12 mouse cellular contexts compared by ENCODE assay signal in the genomic region with DNA sequence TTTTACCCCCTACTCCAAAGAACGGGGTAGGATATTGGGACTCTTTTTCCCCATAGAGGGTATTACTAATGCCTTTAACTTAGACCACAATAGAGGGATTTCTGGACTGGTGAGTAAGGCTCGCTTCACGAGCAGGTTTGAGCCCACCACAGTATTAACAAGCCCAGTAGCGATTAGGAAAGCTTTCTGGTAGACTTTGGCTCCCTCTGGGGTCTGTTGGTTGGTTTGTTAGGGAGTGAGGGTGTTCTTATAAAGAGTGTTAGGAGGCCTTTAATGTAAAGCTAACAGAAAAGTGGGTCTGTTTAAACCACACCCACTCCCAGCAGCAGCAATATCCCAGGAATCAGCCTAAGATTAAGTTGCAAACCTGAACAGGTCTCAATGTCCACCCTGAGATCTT. TPM values are rescaled to one million over a fixed set of nuclear protein-coding genes. Genes with fewer than 3 reads are reported as not detected.
DNase-seq lines count a peak whose midpoint lies in the region; ATAC-seq and TF ChIP-seq lines count a peak whose summit lies in the region.
"Had no signal": no experiment of that assay in that cellular context is flagged by ENCODE, and none has a peak within 500 bp of the region (broad histone marks: within the 10 kb centered on the region; RNA-seq: fewer than 3 reads in every experiment).

No protein-coding gene starts in this region.

- no peak overlapping the region for H3K9ac ChIP-seq in hindbrain, embryonic 13.5 days
- no peak overlapping the region for H3K9ac ChIP-seq in midbrain, embryonic 16.5 days (ENCODE audit: low read depth, low read length)
- H3K9ac ChIP-seq: liver, embryonic 13.5 days had no signal

- H3K4me1 ChIP-seq in hindbrain, embryonic 13.5 days (replicated peaks) = peaks cover 16% of the 10 kb centered on the region
- H3K4me1 ChIP-seq in midbrain, embryonic 16.5 days (ENCODE audit: control insufficient read depth, insufficient read depth, low read length) = peaks cover 16% of the 10 kb centered on the region
- H3K4me1 ChIP-seq: liver, embryonic 13.5 days had no signal

- peak; percentile 32 for DNase-seq in embryo, embryonic 10.5 days (ENCODE audit: low spot score)
- DNase-seq in embryo, embryonic 9.5 days (ENCODE audit: extremely low spot score) = no peak
- no peak for DNase-seq in layer of hippocampus, adult 2 months (ENCODE audit: low spot score in 2 of 2)
- no peak for DNase-seq in layer of hippocampus, postnatal 14 days (ENCODE audit: low spot score in 2 of 2)
- DNase-seq in frontal cortex, adult 2 months (ENCODE audit: extremely low spot score in 1 of 2, low spot score in 1 of 2) = no peak
- no peak for DNase-seq in T-cell, adult 2 months (ENCODE audit: low spot score)
- DNase-seq: liver, embryonic 13.5 days; spleen, adult 18-20 months; thymus, postnatal 14 days had no signal

- no peaks in the 10 kb centered on the region for H3K9me3 ChIP-seq in hindbrain, embryonic 13.5 days
- no peaks in the 10 kb centered on the region for H3K9me3 ChIP-seq in midbrain, embryonic 16.5 days (replicated peaks; ENCODE audit: control insufficient read depth, low read length, poor library complexity, severe bottlenecking)
- H3K9me3 ChIP-seq: liver, embryonic 13.5 days had no signal

- no peak overlapping the region for H3K27ac ChIP-seq in layer of hippocampus, adult 2 months
- no peak overlapping the region for H3K27ac ChIP-seq in hindbrain, embryonic 13.5 days
- H3K27ac ChIP-seq in midbrain, embryonic 16.5 days (ENCODE audit: low read length) = no peak overlapping the region
- H3K27ac ChIP-seq: liver, embryonic 13.5 days had no signal

- TF ChIP-seq CTCF in layer of hippocampus, adult 2 months (conservative IDR thresholded peaks at IDR 0.05) = peak; percentile 50

- H3K4me2 ChIP-seq in hindbrain, embryonic 13.5 days = peak overlapping the region; percentile 70; the same call in 1 of the 2 replicates
- H3K4me2 ChIP-seq in midbrain, embryonic 16.5 days (ENCODE audit: low read length) = peak overlapping the region; percentile 68

- H3K36me3 ChIP-seq in hindbrain, embryonic 13.5 days = no peaks in the 10 kb centered on the region
- no peaks in the 10 kb centered on the region for H3K36me3 ChIP-seq in midbrain, embryonic 16.5 days (ENCODE audit: control insufficient read depth, insufficient read depth, low read length)
- H3K36me3 ChIP-seq: liver, embryonic 13.5 days had no signal

- peaks cover 52% of the 10 kb centered on the region for H3K27me3 ChIP-seq in hindbrain, embryonic 13.5 days
- peaks cover 19% of the 10 kb centered on the region for H3K27me3 ChIP-seq in midbrain, embryonic 16.5 days (ENCODE audit: control insufficient read depth, insufficient read depth, low read depth, low read length)

- H3K4me3 ChIP-seq in layer of hippocampus, adult 2 months = no peak overlapping the region
- no peak overlapping the region for H3K4me3 ChIP-seq in hindbrain, embryonic 13.5 days
- no peak overlapping the region for H3K4me3 ChIP-seq in midbrain, embryonic 16.5 days (ENCODE audit: low read depth, low read length)

- no peak for ATAC-seq in hindbrain, embryonic 13.5 days (ENCODE audit: low FRiP score)
- ATAC-seq in midbrain, embryonic 16.5 days = no peak

- 33% methylated on average over 4 of the region's 4 CpGs for WGBS in hindbrain, embryonic 13.5 days
- WGBS in midbrain, embryonic 16.5 days = 20% methylated on average over 4 of the region's 4 CpGs

RNA-seq across cellular contexts. Expression of a gene that starts 17.2 kb away (rescaled TPM):
- total RNA-seq in layer of hippocampus, adult 2 months (2021) = not detected
- not detected for total RNA-seq in layer of hippocampus, postnatal 14 days (2021)
- 4.9 and 5.3 TPM in 2 replicates for polyA plus RNA-seq in hindbrain, embryonic 13.5 days (2015; fragmentation: Nextera tagmentation; extraction: Ambion mirVana)
- polyA plus RNA-seq in midbrain, embryonic 16.5 days (2015; fragmentation: Nextera tagmentation; extraction: Ambion mirVana) = 15.3 and 24.7 TPM in 2 replicates
- not detected in 2 replicates for polyA plus RNA-seq in frontal cortex, adult 2 months (2012; rRNA removed)
- total RNA-seq: megakaryocyte progenitor cell, adult 5-6 weeks had no signal
- polyA plus RNA-seq: liver, embryonic 13.5 days had no signal
